Mouse (Mus musculus): ENCODE results near the gene Parvg.

- TF ChIP-seq POLR2A (IDR thresholded peaks at IDR 0.05; ENCODE audit: borderline replicate concordance, low read depth, low read length) (no peak), CTCF (IDR thresholded peaks at IDR 0.05; ENCODE audit: low read depth, low read length) (no peak)
Observed at GRCm38 (mm10) chr15:84380181-84380580, 56.4 kb downstream of the Parvg start.

Data from bone marrow macrophage, adult 2 months (primary cell).